Mouse (Mus musculus): ENCODE measurements around the gene Olfr331. TPM values are rescaled to one million over a fixed set of nuclear protein-coding genes. Genes with fewer than 3 reads are reported as not detected.

The Olfr331 gene
- polyA plus RNA-seq (2014; fragmentation: Illumina TruSeq; extraction: RNeasy Lipid Tissue Mini Kit (QIAGEN cat#74804); ENCODE audit: low read depth, low replicate concordance) = not detected

DNA sequence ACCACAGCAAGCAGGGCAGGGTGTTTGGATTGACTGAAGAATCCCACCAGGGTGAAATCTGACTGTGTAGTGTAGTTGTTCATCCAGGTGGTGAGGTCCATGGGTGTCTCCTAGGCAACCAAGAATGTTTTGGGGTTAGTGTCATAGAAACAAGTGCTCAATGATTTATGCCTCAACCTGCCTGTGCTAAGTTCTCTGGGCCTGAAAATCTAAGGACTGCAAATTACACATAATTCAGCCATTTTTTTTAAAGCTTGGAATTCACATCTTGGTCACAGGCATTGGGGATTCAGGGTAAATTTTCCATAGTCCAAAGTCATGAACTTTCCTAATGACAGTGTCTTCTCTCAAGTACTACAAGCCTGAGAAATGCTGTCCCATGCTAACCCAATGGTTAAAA, at the start of gene Olfr331:
Olfr331 (minus strand) TSS at position 101 of the 400 bp plus-strand sequence.

DNA sequence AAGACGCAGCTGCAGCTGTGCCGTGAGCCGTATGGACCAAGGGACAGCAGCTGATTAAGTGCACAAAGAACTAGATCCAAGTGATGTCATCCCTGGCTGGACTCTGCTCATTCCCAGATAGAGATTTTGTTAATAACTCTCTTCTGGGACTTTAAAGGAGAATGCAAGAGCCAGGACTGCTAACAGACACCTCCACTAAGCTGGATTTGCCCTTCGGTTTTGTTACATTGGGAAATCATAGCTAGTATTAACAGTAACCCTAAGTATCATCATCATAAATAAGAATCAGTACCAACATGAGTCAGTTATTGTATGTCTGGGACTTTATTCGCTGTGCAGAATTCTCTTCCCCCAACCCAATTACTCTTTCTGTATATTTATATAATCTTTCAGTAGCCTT, 44.0 kb upstream of the Olfr331 start, which contains the start of gene Olfr329-ps:
Olfr329-ps (minus strand) TSS at position 101 of the 400 bp plus-strand sequence.

DNA sequence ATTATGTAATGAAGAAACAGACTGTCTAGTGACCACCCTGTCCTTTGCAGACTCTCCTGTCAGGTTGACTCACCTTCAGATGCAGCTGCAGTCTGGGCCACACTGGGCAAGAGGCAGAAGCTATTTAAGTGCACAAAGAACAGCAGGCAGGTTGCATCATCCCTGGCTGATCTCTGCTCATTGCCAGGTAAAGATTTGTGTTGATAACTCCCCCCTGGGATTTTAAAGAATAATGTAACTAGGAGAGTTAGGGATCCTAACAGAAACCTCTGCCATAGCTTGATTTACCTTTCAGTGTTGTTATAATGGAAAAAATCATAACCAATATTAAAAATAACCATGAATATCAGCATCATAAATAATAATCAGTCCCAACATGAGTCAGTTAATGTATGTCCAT, 32.4 kb upstream of the Olfr331 start, which contains the start of gene Olfr330:
Olfr330 (minus strand) TSS at position 101 of the 400 bp plus-strand sequence.

DNA sequence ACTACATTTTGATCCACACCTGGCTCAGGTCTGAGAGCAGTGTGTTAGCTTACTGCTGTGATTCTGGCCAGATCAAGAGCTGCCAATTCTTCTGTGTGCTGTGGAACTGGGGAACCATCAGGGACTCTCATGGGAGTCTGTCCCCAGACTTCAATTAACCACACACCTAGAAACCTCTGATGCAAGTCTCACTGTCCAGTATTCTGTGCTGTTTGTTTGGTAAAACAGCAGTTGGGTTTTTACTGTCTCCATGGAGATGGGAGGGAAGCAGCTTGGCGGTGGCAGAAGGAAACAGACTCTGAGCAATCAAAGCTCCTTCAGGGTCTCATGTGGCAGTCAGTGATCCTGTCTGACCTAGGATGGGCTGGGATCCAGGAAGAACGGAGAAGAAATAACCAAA, 9.9 kb downstream of the Olfr331 start, which contains the start of gene Olfr332:
Olfr332 (minus strand) TSS at position 101 of the 400 bp plus-strand sequence.

DNA sequence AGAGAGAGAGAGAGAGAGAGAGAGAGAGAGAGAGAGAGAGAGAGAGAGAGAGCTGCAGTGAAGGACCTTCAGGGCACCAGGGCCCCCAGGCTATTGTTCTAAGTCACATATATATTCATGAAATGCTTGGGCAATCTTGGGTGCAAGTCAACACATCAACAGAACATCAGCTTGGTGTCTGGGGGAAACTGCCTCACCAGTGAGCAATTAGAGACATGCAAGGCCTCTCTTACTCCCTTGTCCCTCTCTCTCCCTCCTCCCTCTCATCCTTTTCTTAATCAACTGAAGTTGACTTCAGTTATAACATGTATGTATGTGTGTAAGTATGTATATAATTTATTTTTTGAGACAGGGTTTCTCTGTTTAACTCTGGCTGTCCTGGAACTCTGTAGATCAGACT, 40.2 kb downstream of the Olfr331 start, which contains the start of gene Olfr30:
Olfr30 (minus strand) TSS at position 101 of the 400 bp plus-strand sequence.

DNA sequence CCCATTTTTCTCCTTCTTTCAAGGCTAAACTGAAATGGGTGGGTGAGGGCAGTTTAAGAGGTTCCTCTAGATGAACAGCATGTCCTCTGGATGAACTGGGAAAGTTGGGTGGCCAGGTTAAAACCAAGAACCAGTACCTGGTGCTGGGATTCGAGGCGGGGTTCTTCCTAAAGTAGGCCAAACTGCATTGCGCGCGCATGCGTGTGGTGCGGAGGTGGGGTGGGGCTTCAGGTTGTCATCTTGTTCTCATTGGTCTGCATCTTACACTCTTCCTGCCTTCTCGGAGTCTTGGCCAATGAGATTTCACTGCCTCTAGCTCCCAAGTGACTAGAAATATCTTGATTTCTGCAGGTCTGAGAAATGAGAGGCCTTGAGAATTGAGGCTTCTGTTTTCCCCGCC, 49.6 kb downstream of the Olfr331 start, which contains the start of gene Lypd9:
Lypd9 (minus strand) TSS at position 165 of the 400 bp plus-strand sequence.

Other genes starting within 250 kb of the Olfr331 start
- gene 4930438A08Rik, start 227.8 kb downstream of the Olfr331 start, polyA plus RNA-seq (2014; fragmentation: Illumina TruSeq; extraction: RNeasy Lipid Tissue Mini Kit (QIAGEN cat#74804); ENCODE audit: low read depth, low replicate concordance) = 1.3 TPM
- 29.2 TPM for gene Zfp692, start 195.5 kb downstream of the Olfr331 start, polyA plus RNA-seq (2014; fragmentation: Illumina TruSeq; extraction: RNeasy Lipid Tissue Mini Kit (QIAGEN cat#74804); ENCODE audit: low read depth, low replicate concordance)
- 53.2 TPM for gene Zfp672, start 172.2 kb downstream of the Olfr331 start, polyA plus RNA-seq (2014; fragmentation: Illumina TruSeq; extraction: RNeasy Lipid Tissue Mini Kit (QIAGEN cat#74804); ENCODE audit: low read depth, low replicate concordance)
- gene Sh3bp5l, start 171.8 kb downstream of the Olfr331 start, polyA plus RNA-seq (2014; fragmentation: Illumina TruSeq; extraction: RNeasy Lipid Tissue Mini Kit (QIAGEN cat#74804); ENCODE audit: low read depth, low replicate concordance) = 42.4 TPM
- gene Lypd8, start 123.5 kb downstream of the Olfr331 start, polyA plus RNA-seq (2014; fragmentation: Illumina TruSeq; extraction: RNeasy Lipid Tissue Mini Kit (QIAGEN cat#74804); ENCODE audit: low read depth, low replicate concordance) = 2,095 TPM
- not detected for gene 1810065E05Rik, start 81.5 kb downstream of the Olfr331 start, polyA plus RNA-seq (2014; fragmentation: Illumina TruSeq; extraction: RNeasy Lipid Tissue Mini Kit (QIAGEN cat#74804); ENCODE audit: low read depth, low replicate concordance)
- gene Gm12253, start 70.0 kb downstream of the Olfr331 start, polyA plus RNA-seq (2014; fragmentation: Illumina TruSeq; extraction: RNeasy Lipid Tissue Mini Kit (QIAGEN cat#74804); ENCODE audit: low read depth, low replicate concordance) = not detected
- gene Lypd9, start 49.6 kb downstream of the Olfr331 start, polyA plus RNA-seq (2014; fragmentation: Illumina TruSeq; extraction: RNeasy Lipid Tissue Mini Kit (QIAGEN cat#74804); ENCODE audit: low read depth, low replicate concordance) = 3.7 TPM
- gene Olfr30, start 40.3 kb downstream of the Olfr331 start, polyA plus RNA-seq (2014; fragmentation: Illumina TruSeq; extraction: RNeasy Lipid Tissue Mini Kit (QIAGEN cat#74804); ENCODE audit: low read depth, low replicate concordance) = not detected
- gene Olfr332, start 10.0 kb downstream of the Olfr331 start, polyA plus RNA-seq (2014; fragmentation: Illumina TruSeq; extraction: RNeasy Lipid Tissue Mini Kit (QIAGEN cat#74804); ENCODE audit: low read depth, low replicate concordance) = 0.82 TPM
- gene Olfr330, start 32.3 kb upstream of the Olfr331 start, polyA plus RNA-seq (2014; fragmentation: Illumina TruSeq; extraction: RNeasy Lipid Tissue Mini Kit (QIAGEN cat#74804); ENCODE audit: low read depth, low replicate concordance) = not detected
- gene Olfr329-ps, start 43.9 kb upstream of the Olfr331 start, polyA plus RNA-seq (2014; fragmentation: Illumina TruSeq; extraction: RNeasy Lipid Tissue Mini Kit (QIAGEN cat#74804); ENCODE audit: low read depth, low replicate concordance) = not detected
- gene Olfr328, start 53.1 kb upstream of the Olfr331 start, polyA plus RNA-seq (2014; fragmentation: Illumina TruSeq; extraction: RNeasy Lipid Tissue Mini Kit (QIAGEN cat#74804); ENCODE audit: low read depth, low replicate concordance) = not detected
- gene Olfr224, start 68.0 kb upstream of the Olfr331 start, polyA plus RNA-seq (2014; fragmentation: Illumina TruSeq; extraction: RNeasy Lipid Tissue Mini Kit (QIAGEN cat#74804); ENCODE audit: low read depth, low replicate concordance) = not detected
- gene Olfr325, start 75.2 kb upstream of the Olfr331 start, polyA plus RNA-seq (2014; fragmentation: Illumina TruSeq; extraction: RNeasy Lipid Tissue Mini Kit (QIAGEN cat#74804); ENCODE audit: low read depth, low replicate concordance) = not detected
- not detected for gene Olfr324, start 92.5 kb upstream of the Olfr331 start, polyA plus RNA-seq (2014; fragmentation: Illumina TruSeq; extraction: RNeasy Lipid Tissue Mini Kit (QIAGEN cat#74804); ENCODE audit: low read depth, low replicate concordance)
- not detected for gene 2210407C18Rik, start 113.5 kb upstream of the Olfr331 start, polyA plus RNA-seq (2014; fragmentation: Illumina TruSeq; extraction: RNeasy Lipid Tissue Mini Kit (QIAGEN cat#74804); ENCODE audit: low read depth, low replicate concordance)
- not detected for gene Olfr323, start 127.9 kb upstream of the Olfr331 start, polyA plus RNA-seq (2014; fragmentation: Illumina TruSeq; extraction: RNeasy Lipid Tissue Mini Kit (QIAGEN cat#74804); ENCODE audit: low read depth, low replicate concordance)
- not detected for gene Trim58, start 137.9 kb upstream of the Olfr331 start, polyA plus RNA-seq (2014; fragmentation: Illumina TruSeq; extraction: RNeasy Lipid Tissue Mini Kit (QIAGEN cat#74804); ENCODE audit: low read depth, low replicate concordance)
- not detected for gene Olfr322, start 156.2 kb upstream of the Olfr331 start, polyA plus RNA-seq (2014; fragmentation: Illumina TruSeq; extraction: RNeasy Lipid Tissue Mini Kit (QIAGEN cat#74804); ENCODE audit: low read depth, low replicate concordance)
- gene Olfr320, start 178.5 kb upstream of the Olfr331 start, polyA plus RNA-seq (2014; fragmentation: Illumina TruSeq; extraction: RNeasy Lipid Tissue Mini Kit (QIAGEN cat#74804); ENCODE audit: low read depth, low replicate concordance) = not detected
- not detected for gene Olfr319, start 196.6 kb upstream of the Olfr331 start, polyA plus RNA-seq (2014; fragmentation: Illumina TruSeq; extraction: RNeasy Lipid Tissue Mini Kit (QIAGEN cat#74804); ENCODE audit: low read depth, low replicate concordance)
- gene Olfr318, start 221.4 kb upstream of the Olfr331 start, polyA plus RNA-seq (2014; fragmentation: Illumina TruSeq; extraction: RNeasy Lipid Tissue Mini Kit (QIAGEN cat#74804); ENCODE audit: low read depth, low replicate concordance) = not detected
- not detected for gene Olfr317, start 236.6 kb upstream of the Olfr331 start, polyA plus RNA-seq (2014; fragmentation: Illumina TruSeq; extraction: RNeasy Lipid Tissue Mini Kit (QIAGEN cat#74804); ENCODE audit: low read depth, low replicate concordance)